Mouse (Mus musculus): Measurements from ENCODE around the gene Gm281.

DNA sequence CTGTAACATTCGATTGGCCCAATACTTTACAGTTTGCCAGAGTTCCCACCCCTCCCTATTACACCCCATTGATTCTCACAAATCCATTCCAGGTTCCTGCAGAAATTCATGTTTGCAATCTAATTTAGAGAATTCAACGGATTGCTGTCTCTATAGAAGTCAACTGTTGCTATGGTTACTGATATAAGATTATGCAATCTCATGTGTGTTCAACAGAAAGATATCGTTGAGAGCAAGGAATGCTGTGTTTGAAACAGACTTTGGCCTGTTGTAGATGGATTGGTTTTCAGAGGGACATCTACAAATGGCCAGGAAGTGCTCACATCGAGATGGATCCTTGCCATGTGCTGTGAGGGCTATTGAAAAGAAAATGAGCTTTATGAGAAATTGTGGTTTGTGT is 929 bp upstream of the Gm281 start:
- TF ChIP-seq CTCF (IDR thresholded peaks at IDR 0.05; ENCODE audit: borderline replicate concordance, control insufficient read depth, extremely low read depth, insufficient read depth, low read length, poor library complexity) (no peak), POLR2A (IDR thresholded peaks at IDR 0.05; ENCODE audit: control insufficient read depth, extremely low read depth, insufficient read depth, low read length, poor library complexity) (no peak)
